Mouse (Mus musculus): Measurements from ENCODE around the gene Ncam2. TPM values are rescaled to one million over a fixed set of nuclear protein-coding genes. Genes with fewer than 3 reads are reported as not detected.
A peak's percentile ranks its signal among the peaks of the same experiment; 100 is the strongest.

Gene Ncam2
- total RNA-seq, 1 experiment from 2014 or later: not detected

GRCm38 (mm10) chr16:81284859-81285837 lies 84.7 kb downstream of the Ncam2 start:
- no peak for ATAC-seq (replicated peaks; ENCODE audit: low read depth, poor library complexity, severe bottlenecking)

- no peak for ATAC-seq (replicated peaks; ENCODE audit: low read depth, poor library complexity, severe bottlenecking)
These were observed 85.4 kb downstream of the Ncam2 start for GRCm38 (mm10) chr16:81285882-81286281.

GRCm38 (mm10) chr16:81303806-81304205 lies 103.3 kb downstream of the Ncam2 start:
- ATAC-seq (replicated peaks; ENCODE audit: low read depth, poor library complexity, severe bottlenecking): no peak

- no peak for ATAC-seq (replicated peaks; ENCODE audit: low read depth, poor library complexity, severe bottlenecking)
These were observed 108.7 kb downstream of the Ncam2 start for GRCm38 (mm10) chr16:81309215-81309614.

- no peak for ATAC-seq (replicated peaks; ENCODE audit: low read depth, poor library complexity, severe bottlenecking)
These were observed 118.5 kb downstream of the Ncam2 start for GRCm38 (mm10) chr16:81319037-81319436.

- ATAC-seq (replicated peaks; ENCODE audit: low read depth, poor library complexity, severe bottlenecking): peak; percentile 94
These were observed 130.0 kb downstream of the Ncam2 start for GRCm38 (mm10) chr16:81330539-81330938.

- no peak for ATAC-seq (replicated peaks; ENCODE audit: low read depth, poor library complexity, severe bottlenecking)
These were observed 165.4 kb downstream of the Ncam2 start for GRCm38 (mm10) chr16:81365901-81366300.

GRCm38 (mm10) chr16:81374234-81374633 lies 173.7 kb downstream of the Ncam2 start:
- no peak for ATAC-seq (replicated peaks; ENCODE audit: low read depth, poor library complexity, severe bottlenecking)

- no peak for ATAC-seq (replicated peaks; ENCODE audit: low read depth, poor library complexity, severe bottlenecking)
These were observed 179.9 kb downstream of the Ncam2 start for GRCm38 (mm10) chr16:81380434-81380833.

GRCm38 (mm10) chr16:81388646-81389045 lies 188.1 kb downstream of the Ncam2 start:
- ATAC-seq (replicated peaks; ENCODE audit: low read depth, poor library complexity, severe bottlenecking): no peak

- no peak for ATAC-seq (replicated peaks; ENCODE audit: low read depth, poor library complexity, severe bottlenecking)
These were observed 234.1 kb downstream of the Ncam2 start for GRCm38 (mm10) chr16:81434559-81434958.

- peak; percentile 100 for ATAC-seq (replicated peaks; ENCODE audit: low read depth, poor library complexity, severe bottlenecking)
These were observed 236.8 kb downstream of the Ncam2 start for GRCm38 (mm10) chr16:81437091-81437867.

GRCm38 (mm10) chr16:81437868-81438249 lies 237.4 kb downstream of the Ncam2 start:
- peak; percentile 51 for ATAC-seq (replicated peaks; ENCODE audit: low read depth, poor library complexity, severe bottlenecking)

- ATAC-seq (replicated peaks; ENCODE audit: low read depth, poor library complexity, severe bottlenecking): peak; percentile 79
These were observed 250.4 kb downstream of the Ncam2 start for GRCm38 (mm10) chr16:81450851-81451250.

- ATAC-seq (replicated peaks; ENCODE audit: low read depth, poor library complexity, severe bottlenecking): no peak
These were observed 252.5 kb downstream of the Ncam2 start for GRCm38 (mm10) chr16:81452988-81453387.

- ATAC-seq (replicated peaks; ENCODE audit: low read depth, poor library complexity, severe bottlenecking): peak; percentile 90
These were observed 254.0 kb downstream of the Ncam2 start for GRCm38 (mm10) chr16:81454472-81454871.

GRCm38 (mm10) chr16:81462731-81463130 lies 262.2 kb downstream of the Ncam2 start:
- ATAC-seq (replicated peaks; ENCODE audit: low read depth, poor library complexity, severe bottlenecking): peak; percentile 62; the same call in 1 of the 2 replicates

GRCm38 (mm10) chr16:81472925-81473324 lies 272.4 kb downstream of the Ncam2 start:
- ATAC-seq (replicated peaks; ENCODE audit: low read depth, poor library complexity, severe bottlenecking): no peak

GRCm38 (mm10) chr16:81481058-81481457 lies 280.6 kb downstream of the Ncam2 start:
- no peak for ATAC-seq (replicated peaks; ENCODE audit: low read depth, poor library complexity, severe bottlenecking)

- ATAC-seq (replicated peaks; ENCODE audit: low read depth, poor library complexity, severe bottlenecking): no peak
These were observed 295.6 kb downstream of the Ncam2 start for GRCm38 (mm10) chr16:81496111-81496510.

GRCm38 (mm10) chr16:81502578-81502977 lies 302.1 kb downstream of the Ncam2 start:
- no peak for ATAC-seq (replicated peaks; ENCODE audit: low read depth, poor library complexity, severe bottlenecking)
